Mouse (Mus musculus): ENCODE data around the gene 4931406P16Rik. TPM values are rescaled to one million over a fixed set of nuclear protein-coding genes. Genes with fewer than 3 reads are reported as not detected.

4931406P16Rik gene
- total RNA-seq, 2 experiments from 2014 or later = 47.4 to 55.9 TPM

DNA sequence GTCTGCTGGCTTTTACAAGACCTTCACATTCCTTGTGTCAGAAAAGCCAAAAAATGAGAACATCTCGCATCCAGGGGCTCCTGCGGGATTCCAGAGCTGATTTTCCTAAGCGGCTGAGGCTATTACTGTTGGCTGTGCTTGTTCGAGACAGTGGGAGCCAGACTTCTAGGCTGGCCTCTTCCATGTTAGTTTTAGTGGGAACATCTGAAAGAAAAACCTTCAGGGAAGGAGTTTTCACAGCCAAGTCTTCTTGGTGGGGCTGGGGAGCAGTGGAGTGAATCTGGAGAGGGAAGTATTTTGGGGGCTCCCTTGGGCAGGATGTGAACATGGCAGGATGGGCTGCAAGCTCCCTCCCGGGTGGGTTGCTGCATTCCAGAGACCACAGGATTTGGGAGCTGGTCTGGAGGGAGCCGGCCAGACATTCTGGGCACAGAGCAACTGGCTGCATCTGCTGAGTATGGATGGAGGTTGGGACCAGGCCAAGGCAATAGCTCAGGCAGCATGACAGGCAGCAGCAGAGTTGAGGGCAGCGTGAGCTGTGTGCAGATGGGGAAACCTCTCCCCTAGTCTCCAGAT is 4.6 kb upstream of the 4931406P16Rik start:
- intact Hi-C loops (cut with DNase I) = no loop called here
- peak; percentile 46 to 59 for DNase-seq

DNA sequence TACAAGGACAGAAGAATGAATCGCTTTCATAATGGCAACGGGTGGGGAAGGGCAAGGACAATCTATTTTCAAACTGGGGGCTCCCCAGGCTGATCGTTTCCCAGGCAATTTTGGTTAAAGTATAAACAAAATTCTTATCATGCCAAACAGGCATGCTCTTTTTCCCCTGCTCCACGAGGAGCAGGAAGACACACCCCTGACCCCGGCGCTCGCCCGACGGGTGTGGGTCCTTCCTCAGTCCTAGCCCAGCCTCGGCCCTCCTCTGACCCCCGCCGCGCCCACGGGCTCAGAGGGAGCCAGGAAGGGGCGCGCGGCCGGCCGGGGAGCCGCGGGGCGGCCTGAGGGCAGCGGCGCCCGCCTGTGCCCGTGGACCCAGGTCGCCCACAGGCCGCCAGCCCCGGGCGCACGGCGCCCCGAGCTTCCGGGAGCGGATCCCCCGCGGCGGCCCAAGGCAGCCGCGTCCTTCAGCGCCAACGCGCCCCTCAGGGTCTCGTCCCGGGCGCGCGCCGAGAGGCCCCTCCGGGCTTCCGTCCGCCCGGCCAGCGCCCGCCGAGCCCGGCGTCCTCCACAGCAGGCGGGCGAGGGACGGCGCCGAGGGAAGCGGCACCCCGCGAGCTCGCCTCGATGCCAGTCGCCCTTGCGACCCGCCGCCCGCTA is 437 bp downstream of the 4931406P16Rik start:
- peak; percentile 68 to 91 for DNase-seq
- intact Hi-C loops (cut with DNase I) = loop anchor here (2.0 to 5.0 kb wide), 3 partner anchors 46 to 74 kb away; no protein-coding TSS in a partner anchor

GRCm38 (mm10) chr7:34309186-34309764 is 4.1 kb downstream of the 4931406P16Rik start:
- no peak for DNase-seq
- intact Hi-C loops (cut with DNase I) = no loop called here

GRCm38 (mm10) chr7:34308586-34308985 is 4.8 kb downstream of the 4931406P16Rik start:
- intact Hi-C loops (cut with DNase I) = no loop called here
- DNase-seq = no peak

- intact Hi-C loops (cut with DNase I) = no loop called here
- peak; percentile 32 to 51 for DNase-seq
Observed at GRCm38 (mm10) chr7:34305454-34305853, 7.9 kb downstream of the 4931406P16Rik start.

DNA sequence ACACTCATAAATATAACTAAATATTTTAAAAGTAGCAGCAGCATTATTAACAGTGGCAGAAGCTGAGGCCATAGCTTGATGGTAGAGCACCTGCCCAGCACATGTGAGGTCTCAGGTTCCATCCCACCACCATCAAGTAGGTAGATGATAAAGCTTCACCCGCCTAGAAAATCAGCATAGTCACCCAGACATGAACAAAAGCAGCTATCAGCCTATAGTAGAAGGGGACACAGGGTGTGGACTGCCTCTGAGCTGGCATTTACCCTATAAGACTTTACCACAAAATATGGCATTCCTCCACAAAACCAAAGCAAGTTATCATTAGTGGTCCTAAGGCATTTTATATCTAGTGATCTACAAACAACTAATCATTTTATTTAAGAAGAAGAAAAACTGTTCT is 10.7 kb downstream of the 4931406P16Rik start:
- no peak for DNase-seq
- intact Hi-C loops (cut with DNase I) = loop anchor here (1.0 kb wide), 1 partner anchor 47 kb away; no protein-coding TSS in a partner anchor

DNA sequence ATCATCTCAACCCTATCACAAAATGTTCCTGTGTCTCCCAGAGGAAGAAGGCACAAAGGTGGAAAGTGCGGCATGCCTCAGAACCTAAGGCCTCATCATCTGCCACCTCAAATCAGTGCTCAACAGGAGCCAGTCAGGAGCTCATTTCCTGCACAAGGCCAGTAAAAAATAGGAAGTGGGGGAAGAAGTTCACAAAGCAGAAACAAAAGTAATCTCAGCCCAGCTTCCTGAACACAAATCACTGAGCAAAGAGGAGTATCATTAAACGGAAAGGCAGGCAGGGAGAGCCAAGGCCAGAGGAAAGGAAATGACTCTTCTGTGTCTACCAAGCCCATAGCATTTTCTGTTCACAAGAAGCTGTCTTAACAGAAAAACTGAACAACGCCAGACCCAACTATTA is 11.4 kb downstream of the 4931406P16Rik start:
- DNase-seq = peak; percentile 25 to 33
- intact Hi-C loops (cut with DNase I) = loop anchor here (1.0 kb wide), 1 partner anchor 47 kb away; no protein-coding TSS in a partner anchor

- intact Hi-C loops (cut with DNase I) = no loop called here
- no peak for DNase-seq
Observed at GRCm38 (mm10) chr7:34298818-34299217, 14.5 kb downstream of the 4931406P16Rik start.

- intact Hi-C loops (cut with DNase I) = no loop called here
- no peak for DNase-seq
Observed at GRCm38 (mm10) chr7:34296124-34296523, 17.2 kb downstream of the 4931406P16Rik start.

GRCm38 (mm10) chr7:34292633-34293032 is 20.7 kb downstream of the 4931406P16Rik start:
- DNase-seq = no peak
- intact Hi-C loops (cut with DNase I) = no loop called here

GRCm38 (mm10) chr7:34291265-34291664 is 22.1 kb downstream of the 4931406P16Rik start:
- no peak for DNase-seq
- intact Hi-C loops (cut with DNase I) = no loop called here

DNA sequence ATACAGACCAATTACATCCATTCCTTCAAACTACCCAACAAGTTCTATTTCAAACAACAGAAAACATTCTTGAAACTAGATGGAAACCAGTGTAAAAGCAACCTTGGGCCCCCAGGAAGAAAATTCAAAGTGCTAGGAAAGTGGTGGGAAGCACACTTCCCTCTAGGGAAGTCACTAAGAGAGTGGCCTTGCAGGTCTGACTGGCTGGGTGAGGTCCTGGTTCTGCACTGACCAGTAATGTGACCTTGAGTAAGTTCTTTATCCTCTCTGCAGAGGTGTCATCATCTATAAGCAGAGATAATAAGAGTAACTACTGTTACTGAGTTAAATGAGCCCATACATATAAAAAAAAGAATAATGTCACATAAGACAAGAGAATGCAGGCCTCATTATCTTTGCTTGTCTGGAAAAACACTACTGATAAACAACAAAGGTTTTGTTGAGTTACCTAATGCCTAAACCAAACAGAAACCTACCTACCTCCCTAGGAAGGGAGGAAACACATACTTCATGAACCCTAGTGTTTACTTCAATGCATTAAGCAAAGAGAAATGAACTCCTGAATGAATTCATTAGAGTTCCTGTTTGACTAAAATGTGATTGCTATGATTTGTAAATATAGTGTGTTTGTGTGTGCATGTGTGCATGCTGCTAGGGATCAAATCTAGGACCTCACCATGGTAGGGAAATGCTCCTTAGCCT is 22.8 kb downstream of the 4931406P16Rik start:
- no peak for DNase-seq
- intact Hi-C loops (cut with DNase I) = no loop called here

DNA sequence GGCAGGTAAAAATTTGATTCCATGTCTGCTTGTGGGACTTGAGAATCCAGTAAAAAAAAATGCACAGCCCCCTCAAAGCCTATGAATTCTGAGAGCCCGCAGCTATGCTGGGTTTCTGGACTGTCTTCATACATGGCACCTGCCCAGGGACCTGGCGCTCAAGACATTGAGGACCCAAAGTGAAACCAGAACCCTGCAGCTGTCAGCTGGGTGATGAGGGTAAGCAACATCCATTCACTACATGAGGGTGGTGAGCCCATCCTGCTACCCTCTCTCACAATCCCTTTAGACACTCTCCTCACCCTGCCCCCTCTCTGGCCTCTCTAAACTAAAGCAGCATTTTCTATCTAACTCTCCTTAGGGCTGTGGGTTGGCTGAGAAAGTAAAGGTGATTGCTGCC is 35.7 kb downstream of the 4931406P16Rik start:
- DNase-seq = no peak
- intact Hi-C loops (cut with DNase I) = loop anchor here (1.0 kb wide), 1 partner anchor 32 kb away; no protein-coding TSS in a partner anchor

- intact Hi-C loops (cut with DNase I) = no loop called here
- no peak for DNase-seq
Observed at GRCm38 (mm10) chr7:34276066-34276465, 37.3 kb downstream of the 4931406P16Rik start.

DNA sequence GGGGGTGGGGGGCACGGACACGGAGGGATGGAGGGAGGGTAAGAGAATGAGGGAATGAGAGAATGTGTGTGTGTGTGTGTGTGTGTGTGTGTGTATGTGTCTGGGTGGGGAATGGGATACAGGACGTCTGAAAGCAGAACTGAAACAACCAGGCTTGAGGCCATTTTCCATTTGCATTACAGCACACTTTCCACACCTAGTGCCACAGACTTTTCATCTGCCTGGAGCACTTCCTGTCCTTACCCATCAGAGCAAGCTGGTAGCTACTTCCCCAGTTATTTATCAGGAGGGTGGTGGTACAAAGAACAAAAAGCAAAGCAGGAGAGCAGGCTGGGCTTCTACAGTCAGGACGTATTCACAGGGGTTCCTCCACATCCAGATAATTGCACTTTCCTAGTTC is 40.9 kb downstream of the 4931406P16Rik start:
- intact Hi-C loops (cut with DNase I) = no loop called here
- DNase-seq = no peak

DNA sequence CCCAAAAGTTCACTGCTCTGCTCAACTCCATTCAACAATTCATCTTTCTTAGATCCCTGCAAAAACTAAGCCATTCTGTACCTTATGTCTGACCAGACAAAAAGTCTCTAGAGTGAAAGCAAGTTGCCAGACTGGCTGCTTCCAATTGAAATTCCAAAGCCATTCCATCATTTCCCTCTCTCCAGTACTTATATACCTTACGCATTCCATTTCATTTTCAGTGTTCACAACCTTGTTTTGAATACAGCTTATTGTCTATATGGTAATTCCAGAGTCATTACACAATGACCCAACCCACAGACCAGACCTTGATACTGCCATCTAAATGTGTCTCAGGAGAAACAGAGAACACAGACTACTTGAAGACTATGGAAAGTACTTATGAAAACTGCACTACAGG is 44.9 kb downstream of the 4931406P16Rik start:
- DNase-seq = no peak
- intact Hi-C loops (cut with DNase I) = loop anchor here (5.0 kb wide), 1 partner anchor 404 kb away; no protein-coding TSS in a partner anchor

GRCm38 (mm10) chr7:34266421-34266820 is 46.9 kb downstream of the 4931406P16Rik start:
- intact Hi-C loops (cut with DNase I) = loop anchor here (2.0 to 5.0 kb wide), 2 partner anchors 46 to 406 kb away; partner anchors contain the start of gene 4931406P16Rik
- no peak for DNase-seq

GRCm38 (mm10) chr7:34265876-34266346 is 47.4 kb downstream of the 4931406P16Rik start:
- intact Hi-C loops (cut with DNase I) = loop anchor here (1.0 to 5.0 kb wide), 3 partner anchors 47 to 406 kb away; partner anchors contain the start of gene 4931406P16Rik
- DNase-seq = peak; percentile 66 to 72

GRCm38 (mm10) chr7:34263437-34263836 is 49.9 kb downstream of the 4931406P16Rik start:
- intact Hi-C loops (cut with DNase I) = no loop called here

GRCm38 (mm10) chr7:34258407-34258806 is 54.9 kb downstream of the 4931406P16Rik start:
- intact Hi-C loops (cut with DNase I) = no loop called here
- no peak for DNase-seq

More at GRCm38 (mm10) chr7:34263437-34263836, 49.9 kb downstream of the 4931406P16Rik start:
- no peak for DNase-seq

DNA sequence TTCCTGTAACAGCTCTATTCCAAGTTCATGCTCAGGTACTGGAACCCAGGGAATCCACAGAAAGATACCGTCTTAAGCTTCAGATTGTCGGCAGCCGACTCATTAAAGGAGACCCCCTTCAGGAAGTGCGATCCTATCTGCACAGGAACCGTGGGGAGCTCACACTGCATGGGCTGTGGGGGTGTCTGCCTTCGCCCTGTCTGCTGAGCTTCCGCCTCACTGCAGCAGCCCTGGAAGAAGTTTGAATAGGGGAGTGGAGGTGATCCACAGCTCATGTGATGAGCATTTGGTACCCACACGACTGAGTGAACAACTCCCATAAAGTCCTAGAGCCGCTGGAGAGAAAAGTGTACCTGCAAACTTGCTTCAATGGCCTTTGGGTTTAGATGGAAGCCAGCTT is 56.1 kb downstream of the 4931406P16Rik start:
- no peak for DNase-seq
- intact Hi-C loops (cut with DNase I) = no loop called here

Data from heart, postnatal 36 days (tissue).